Comparison of ENCODE assay signal across 8 mouse cellular contexts in genomic region chr10:127614236-127615033, GRCm38 (mm10). TPM values are rescaled to one million over a fixed set of nuclear protein-coding genes. Genes with fewer than 3 reads are reported as not detected.
DNase-seq lines count a peak whose midpoint lies in the region; ATAC-seq and TF ChIP-seq lines count a peak whose summit lies in the region.

No protein-coding gene starts in this region.

- peaks cover 22% of the 10 kb centered on the region for H3K36me3 ChIP-seq in lung, embryonic 15.5 days
- peaks cover 50% of the 10 kb centered on the region for H3K36me3 ChIP-seq in limb, embryonic 10.5 days

- peak; percentile 41 to 58 for DNase-seq in cerebellum, adult 2 months
- DNase-seq in cerebellum, adult 11 months, result no peak
- DNase-seq in lung, postnatal 25 days (ENCODE audit: low spot score), result no peak
- DNase-seq in limb, embryonic 10.5 days (ENCODE audit: low spot score), result peak; percentile 64
- no peak for DNase-seq in T-cell, adult 2 months (ENCODE audit: low spot score)

- peak overlapping the region; percentile 26 for H3K4me2 ChIP-seq in lung, embryonic 15.5 days

- peaks cover 56% of the 10 kb centered on the region for H3K4me1 ChIP-seq in cerebellum, adult 2 months (ENCODE audit: control insufficient read depth, insufficient read depth, low read length)
- peaks cover 68% of the 10 kb centered on the region for H3K4me1 ChIP-seq in lung, embryonic 15.5 days
- H3K4me1 ChIP-seq in limb, embryonic 10.5 days, result peaks cover 79% of the 10 kb centered on the region
- peaks cover 51% of the 10 kb centered on the region for H3K4me1 ChIP-seq in olfactory bulb, adult 2 months (ENCODE audit: control insufficient read depth, insufficient read depth, low read length)

- H3K27me3 ChIP-seq in cerebellum, adult 2 months (ENCODE audit: control insufficient read depth, insufficient read depth, low read length), result no peaks in the 10 kb centered on the region
- H3K27me3 ChIP-seq in lung, embryonic 15.5 days, result no peaks in the 10 kb centered on the region
- no peaks in the 10 kb centered on the region for H3K27me3 ChIP-seq in limb, embryonic 10.5 days (ENCODE audit: low read depth, poor library complexity, severe bottlenecking)

- no peak overlapping the region for H3K4me3 ChIP-seq in cerebellum, adult 2 months (replicated peaks; ENCODE audit: insufficient read depth, low read depth, low read length)
- H3K4me3 ChIP-seq in lung, embryonic 15.5 days, result no peak overlapping the region
- peak overlapping the region; percentile 31 for H3K4me3 ChIP-seq in limb, embryonic 10.5 days
- no peak overlapping the region for H3K4me3 ChIP-seq in olfactory bulb, adult 2 months (ENCODE audit: insufficient read depth, low read depth, low read length)

- TF ChIP-seq POLR2A in cerebellum, adult 2 months (IDR thresholded peaks at IDR 0.05; ENCODE audit: borderline replicate concordance, insufficient read depth, low read length), result no peak
- TF ChIP-seq POLR2A in olfactory bulb, adult 2 months (IDR thresholded peaks at IDR 0.05; ENCODE audit: insufficient read depth, low read depth, low read length), result no peak

- WGBS in cerebellum, adult 2 months, result 27% methylated on average over 12 of the region's 12 CpGs
- WGBS in lung, embryonic 15.5 days, result 23% methylated on average over 12 of the region's 12 CpGs
- 10% methylated on average over 12 of the region's 12 CpGs for WGBS in limb, embryonic 10.5 days
- WGBS in olfactory bulb, adult 2 months, result 35% methylated on average over 12 of the region's 12 CpGs

- ATAC-seq in lung, embryonic 15.5 days (ENCODE audit: borderline replicate concordance, extremely low read depth, low FRiP score, low TSS enrichment), result peak; percentile 44; the same call in 1 of the 2 replicates
- ATAC-seq in inflammation-experienced regulatory T-cells, adult 6 months, result no peak

- H3K9ac ChIP-seq in lung, embryonic 15.5 days, result 0 out of 2 replicates have a peak overlapping the region, but pooled peaks have one; percentile 17

- no peak for TF ChIP-seq CTCF in cerebellum, adult 2 months (IDR thresholded peaks at IDR 0.05; ENCODE audit: borderline replicate concordance, insufficient read depth, low read depth, low read length)
- no peak for TF ChIP-seq CTCF in olfactory bulb, adult 2 months (IDR thresholded peaks at IDR 0.05; ENCODE audit: insufficient read depth, low read depth, low read length)

- H3K27ac ChIP-seq in cerebellum, adult 2 months (ENCODE audit: insufficient read depth, low read length), result peak overlapping the region; percentile 78
- H3K27ac ChIP-seq in lung, embryonic 15.5 days, result peak overlapping the region; percentile 86
- peak overlapping the region; percentile 86 for H3K27ac ChIP-seq in limb, embryonic 10.5 days
- peak overlapping the region; percentile 28; the same call in 1 of the 2 replicates for H3K27ac ChIP-seq in olfactory bulb, adult 2 months (ENCODE audit: insufficient read depth, low read depth, low read length)

- no peaks in the 10 kb centered on the region for H3K9me3 ChIP-seq in lung, embryonic 15.5 days
- H3K9me3 ChIP-seq in limb, embryonic 10.5 days (replicated peaks), result no peaks in the 10 kb centered on the region

RNA-seq across cellular contexts. Expression of gene Lrp1, which starts 6.5 kb away (rescaled TPM):
- polyA plus RNA-seq in cerebellum, adult 2 months (2012; rRNA removed), result 346 and 366 TPM in 2 replicates
- polyA plus RNA-seq in lung, embryonic 15.5 days (2015; fragmentation: Nextera tagmentation; extraction: Ambion mirVana), result 72.6 and 73.6 TPM in 2 replicates
- polyA plus RNA-seq in limb, embryonic 10.5 days (2016; fragmentation: Nextera tagmentation; extraction: Ambion mirVana), result 48.6 and 67.8 TPM in 2 replicates
- 404 and 471 TPM in 2 replicates for polyA plus RNA-seq in olfactory bulb, adult 2 months (2012; ENCODE audit: insufficient read depth, insufficient read length, low replicate concordance, missing spikeins)
- polyA plus RNA-seq in inflammation-experienced regulatory T-cells, adult 6 months (2017; shearing (Covaris generic)), result 1 to 10 TPM in 1 of 3 experiments, under 1 TPM in 1, not detected in 1; 0.04 to 1.4 TPM

RNA-seq across cellular contexts. Expression of gene Stat6, which starts 28.4 kb away (rescaled TPM):
- 8.7 TPM in 2 replicates for polyA plus RNA-seq in cerebellum, adult 2 months (2012; rRNA removed)
- polyA plus RNA-seq in lung, embryonic 15.5 days (2015; fragmentation: Nextera tagmentation; extraction: Ambion mirVana), result 33.1 and 37.6 TPM in 2 replicates
- 8.4 and 9.7 TPM in 2 replicates for polyA plus RNA-seq in limb, embryonic 10.5 days (2016; fragmentation: Nextera tagmentation; extraction: Ambion mirVana)
- not detected in 2 replicates for polyA plus RNA-seq in olfactory bulb, adult 2 months (2012; ENCODE audit: insufficient read depth, insufficient read length, low replicate concordance, missing spikeins)
- 100 to 1,000 TPM; 148 to 195 (median 176) TPM for polyA plus RNA-seq in inflammation-experienced regulatory T-cells, adult 6 months (2017; shearing (Covaris generic))

RNA-seq across cellular contexts. Expression of gene Nemp1, which starts 52.3 kb away (rescaled TPM):
- 6.7 and 9.0 TPM in 2 replicates for polyA plus RNA-seq in cerebellum, adult 2 months (2012; rRNA removed)
- polyA plus RNA-seq in lung, embryonic 15.5 days (2015; fragmentation: Nextera tagmentation; extraction: Ambion mirVana), result 11.8 TPM in 2 replicates
- 11.9 and 12.3 TPM in 2 replicates for polyA plus RNA-seq in limb, embryonic 10.5 days (2016; fragmentation: Nextera tagmentation; extraction: Ambion mirVana)
- not detected in 2 replicates for polyA plus RNA-seq in olfactory bulb, adult 2 months (2012; ENCODE audit: insufficient read depth, insufficient read length, low replicate concordance, missing spikeins)
- 1 to 10 TPM; 3.7 to 5.9 (median 5.7) TPM for polyA plus RNA-seq in inflammation-experienced regulatory T-cells, adult 6 months (2017; shearing (Covaris generic))

RNA-seq across cellular contexts. Expression of gene Nab2, which starts 53.9 kb away (rescaled TPM):
- 59.2 and 69.9 TPM in 2 replicates for polyA plus RNA-seq in cerebellum, adult 2 months (2012; rRNA removed)
- 14.2 and 15.4 TPM in 2 replicates for polyA plus RNA-seq in lung, embryonic 15.5 days (2015; fragmentation: Nextera tagmentation; extraction: Ambion mirVana)
- 13.1 and 17.4 TPM in 2 replicates for polyA plus RNA-seq in limb, embryonic 10.5 days (2016; fragmentation: Nextera tagmentation; extraction: Ambion mirVana)
- not detected in 2 replicates for polyA plus RNA-seq in olfactory bulb, adult 2 months (2012; ENCODE audit: insufficient read depth, insufficient read length, low replicate concordance, missing spikeins)
- 1 to 10 TPM; 7.5 to 9.5 (median 7.8) TPM for polyA plus RNA-seq in inflammation-experienced regulatory T-cells, adult 6 months (2017; shearing (Covaris generic))

Comparison
In these comparisons a context has a peak if more than half of its experiments do, and no peak if none do; other contexts are left out.
1. DNase-seq: peak in cerebellum, adult 2 months (2 of 2) and limb, embryonic 10.5 days (single experiment); none in cerebellum, adult 11 months (single experiment), lung, postnatal 25 days (single experiment) and T-cell, adult 2 months (single experiment).
2. H3K27ac ChIP-seq: peak in every context shown above with its lines; median percentile 86 in lung, embryonic 15.5 days; 86 in limb, embryonic 10.5 days; 78 in cerebellum, adult 2 months; 28 in olfactory bulb, adult 2 months.
3. RNA of gene Lrp1, which starts 6.5 kb away (polyA plus RNA-seq): 404 to 471 TPM in olfactory bulb, adult 2 months, 346 to 366 TPM in cerebellum, adult 2 months, 72.6 to 73.6 TPM in lung, embryonic 15.5 days and 48.6 to 67.8 TPM in limb, embryonic 10.5 days; 0.04 to 1.4 TPM in inflammation-experienced regulatory T-cells, adult 6 months; every median in the first group is over 10 times any median in the second.